Mouse (Mus musculus): ENCODE data around the gene Gm21698. TPM values are rescaled to one million over a fixed set of nuclear protein-coding genes. Genes with fewer than 3 reads are reported as not detected.

Gene Gm21698
- 0.40 TPM in 1 of 2 replicates, not detected in the other for polyA plus RNA-seq (2015; fragmentation: Nextera tagmentation; extraction: Ambion mirVana)

GRCm38 (mm10) chr5:25988550-25988949 lies at the start of gene Gm21698:
Gm21698 (minus strand) TSS chr5:25988650.

GRCm38 (mm10) chr5:26022816-26023215 lies 34.4 kb upstream of the Gm21698 start, which contains the start of gene Gm5862:
Gm5862 (minus strand) TSS chr5:26022916.

GRCm38 (mm10) chr5:26004698-26005097 lies 16.2 kb upstream of the Gm21698 start, which contains the start of gene Gm1979:
Gm1979 (minus strand) TSS chr5:26004798.

GRCm38 (mm10) chr5:25972563-25972962 lies 15.9 kb downstream of the Gm21698 start, which contains the start of gene Gm21680:
Gm21680 (minus strand) TSS chr5:25972663.

GRCm38 (mm10) chr5:25954317-25954716 lies 34.1 kb downstream of the Gm21698 start, which contains the start of gene Gm21671:
Gm21671 (minus strand) TSS chr5:25954417.

GRCm38 (mm10) chr5:25942281-25942680 lies 46.2 kb downstream of the Gm21698 start, which contains the start of gene Gm21663:
Gm21663 (minus strand) TSS chr5:25942381.

Other genes starting within 250 kb of the Gm21698 start
- gene Actr3b, start 228.7 kb downstream of the Gm21698 start, polyA plus RNA-seq (2015; fragmentation: Nextera tagmentation; extraction: Ambion mirVana), result 10.8 and 11.8 TPM in 2 replicates
- 0.09 and 0.22 TPM in 2 replicates for gene Gm21663, start 46.3 kb downstream of the Gm21698 start, polyA plus RNA-seq (2015; fragmentation: Nextera tagmentation; extraction: Ambion mirVana)
- 0.09 and 0.35 TPM in 2 replicates for gene Gm21671, start 34.2 kb downstream of the Gm21698 start, polyA plus RNA-seq (2015; fragmentation: Nextera tagmentation; extraction: Ambion mirVana)
- gene Gm21680, start 16.0 kb downstream of the Gm21698 start, polyA plus RNA-seq (2015; fragmentation: Nextera tagmentation; extraction: Ambion mirVana), result 0.17 and 0.21 TPM in 2 replicates
- gene Gm1979, start 16.1 kb upstream of the Gm21698 start, polyA plus RNA-seq (2015; fragmentation: Nextera tagmentation; extraction: Ambion mirVana), result 0.20 and 0.48 TPM in 2 replicates
- gene Gm5862, start 34.3 kb upstream of the Gm21698 start, polyA plus RNA-seq (2015; fragmentation: Nextera tagmentation; extraction: Ambion mirVana), result 0.22 TPM in 1 of 2 replicates, not detected in the other
- 0.22 and 0.63 TPM in 2 replicates for gene Speer4a, start 50.9 kb upstream of the Gm21698 start, polyA plus RNA-seq (2015; fragmentation: Nextera tagmentation; extraction: Ambion mirVana)
- 0.05 and 0.22 TPM in 2 replicates for gene Gm7347, start 69.9 kb upstream of the Gm21698 start, polyA plus RNA-seq (2015; fragmentation: Nextera tagmentation; extraction: Ambion mirVana)
- gene Gm10471, start 100.6 kb upstream of the Gm21698 start, polyA plus RNA-seq (2015; fragmentation: Nextera tagmentation; extraction: Ambion mirVana), result 0.05 and 0.21 TPM in 2 replicates
- 0.30 TPM in 1 of 2 replicates, not detected in the other for gene 5031410I06Rik, start 116.7 kb upstream of the Gm21698 start, polyA plus RNA-seq (2015; fragmentation: Nextera tagmentation; extraction: Ambion mirVana)
- 0.14 and 0.19 TPM in 2 replicates for gene Gm10220, start 132.8 kb upstream of the Gm21698 start, polyA plus RNA-seq (2015; fragmentation: Nextera tagmentation; extraction: Ambion mirVana)

Data from adrenal gland, postnatal 0 days (tissue).